Mouse (Mus musculus) c-Kit-positive CD71-positive TER-119-positive erythroid progenitor cells, embryonic 14.5 days (primary cell): Measurements from ENCODE around the gene Gm20661.

Experiments
- DNase-seq: peaks from one replicate; pipeline ENCODE4 v3.0.0-alpha.2; 2013; ENCODE audit warnings: low spot score

The Gm20661 gene

DNA sequence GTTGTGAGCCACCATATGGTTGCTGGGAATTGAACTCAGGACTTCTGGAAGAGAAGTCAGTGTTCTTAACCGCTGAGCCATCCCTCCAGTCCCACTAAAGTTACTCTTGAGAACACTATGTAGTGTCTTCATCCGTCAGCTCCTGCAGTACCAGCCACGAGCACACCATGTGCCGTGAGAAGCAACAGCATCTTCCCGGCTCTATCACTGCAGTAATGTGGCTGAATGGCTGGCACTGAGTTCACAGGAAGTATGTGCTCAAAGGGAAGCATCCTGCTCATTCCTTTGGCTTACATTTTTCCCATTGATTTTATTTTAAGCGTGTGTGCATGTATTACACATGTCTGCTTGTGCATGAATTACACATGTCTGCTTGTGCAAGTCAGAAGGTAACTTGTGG, 15.4 kb upstream of the Gm20661 start:
- DNase-seq: no peak

DNA sequence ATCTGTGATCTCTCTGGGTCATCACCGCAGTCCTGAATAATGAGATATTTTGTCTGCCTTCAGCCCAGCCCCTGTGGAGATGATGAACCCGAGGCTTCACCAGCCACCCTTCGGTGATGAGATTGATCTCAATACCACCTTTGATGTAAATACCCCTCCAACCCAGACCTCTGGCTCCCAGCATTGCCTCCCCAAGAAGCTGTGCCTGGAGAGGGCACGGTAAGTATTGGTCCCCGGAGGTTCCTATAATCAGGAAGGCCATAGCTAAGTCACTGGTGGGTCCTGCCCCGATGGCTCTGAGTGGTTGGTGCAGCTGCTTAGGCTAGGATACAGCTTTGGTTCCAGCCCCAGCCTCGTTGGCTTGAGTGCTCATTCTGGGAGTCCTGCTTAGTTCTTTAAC, 14.3 kb upstream of the Gm20661 start:
- no peak for DNase-seq

DNA sequence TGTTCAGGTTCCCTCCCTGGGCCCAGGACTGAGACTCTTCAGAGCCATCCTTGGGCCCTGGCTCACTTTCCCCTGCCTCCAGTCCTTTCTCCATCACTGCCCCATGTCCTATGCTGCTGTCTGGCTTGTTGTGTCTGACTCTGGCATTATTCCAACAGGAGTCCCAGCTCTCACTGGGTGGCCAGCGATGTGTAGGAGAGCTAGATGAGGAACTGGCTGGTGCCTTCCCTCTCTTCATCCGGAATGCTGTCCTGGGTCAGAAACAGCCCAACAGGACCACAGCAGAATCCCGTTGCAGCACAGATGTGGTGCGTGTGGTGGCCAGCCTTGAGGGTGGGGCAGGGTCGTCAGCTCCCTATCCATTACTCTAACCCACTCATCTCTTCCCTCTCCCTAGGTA, 12.5 kb upstream of the Gm20661 start:
- no peak for DNase-seq

DNA sequence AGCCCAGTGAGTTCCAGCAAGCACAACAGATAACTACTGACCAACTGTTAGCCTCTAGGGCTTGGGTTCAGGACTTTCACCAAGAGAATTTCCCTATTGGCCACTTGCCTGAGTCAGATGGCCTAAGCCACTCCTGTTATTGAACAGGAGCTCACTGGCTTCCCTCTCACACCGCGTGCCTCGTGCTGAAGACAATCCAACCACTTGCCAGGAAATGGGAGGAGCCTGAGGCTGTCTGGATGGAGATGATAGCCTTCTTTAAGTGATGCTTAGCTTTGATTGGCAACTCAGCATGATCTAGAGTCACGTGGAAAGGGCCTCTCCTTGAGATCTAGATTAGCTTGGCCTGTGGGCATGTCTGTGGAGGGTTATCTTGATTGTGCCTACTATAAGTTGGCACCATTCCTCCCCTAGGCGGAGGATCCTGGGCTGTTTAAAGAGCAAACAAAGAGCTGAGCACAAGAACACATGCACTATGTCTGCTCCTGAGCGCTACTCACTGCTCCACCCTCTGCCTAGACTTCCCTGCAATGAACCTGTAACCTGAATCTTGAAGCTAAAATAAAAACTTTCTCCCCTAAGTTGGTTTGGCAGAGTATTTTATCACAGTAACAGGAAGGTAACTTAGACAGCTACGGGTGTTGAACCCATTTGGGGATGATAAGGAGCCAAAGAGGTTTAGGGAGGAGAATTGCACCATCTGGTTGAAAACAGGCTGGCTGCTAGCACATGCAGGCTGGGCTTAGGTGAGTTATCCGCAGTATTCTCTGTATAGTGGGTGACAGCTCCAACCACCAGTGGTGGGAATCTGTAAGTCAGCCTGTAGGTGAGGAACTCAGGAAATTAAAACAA, 10.9 kb upstream of the Gm20661 start:
- peak; percentile 93 for DNase-seq

DNA sequence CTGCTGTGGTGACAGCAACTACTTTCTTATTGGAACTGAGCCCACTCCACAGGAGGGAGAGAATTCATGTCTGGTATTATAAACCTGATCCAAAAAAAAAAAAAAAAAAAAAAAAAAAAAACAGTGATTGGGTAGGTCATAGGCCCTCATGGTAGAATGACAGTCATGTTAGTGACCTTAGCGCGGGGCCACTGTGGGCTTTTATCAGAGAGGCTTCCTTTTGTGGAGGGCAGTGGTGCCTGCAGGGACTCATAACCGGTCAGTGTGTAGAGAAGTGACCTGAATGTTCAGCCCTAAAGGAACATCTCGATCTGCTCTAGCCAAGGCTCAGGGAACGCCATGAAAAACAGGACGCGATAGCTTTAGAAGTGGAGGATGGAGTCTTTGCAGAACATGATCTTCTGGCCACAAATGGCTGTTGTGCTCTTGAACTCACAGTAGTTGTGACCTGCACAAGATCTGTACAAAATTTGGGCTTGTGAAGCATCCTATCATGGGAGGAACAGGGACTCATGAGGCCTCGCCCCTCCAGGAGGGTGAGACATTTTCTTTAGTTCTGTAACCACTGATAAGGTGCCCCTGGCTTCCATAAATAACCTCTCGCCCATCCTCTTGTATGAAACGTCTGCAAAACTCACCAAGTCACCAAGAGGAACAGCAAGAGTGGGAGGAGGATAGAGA, 8.2 kb upstream of the Gm20661 start:
- DNase-seq: peak; percentile 87

DNA sequence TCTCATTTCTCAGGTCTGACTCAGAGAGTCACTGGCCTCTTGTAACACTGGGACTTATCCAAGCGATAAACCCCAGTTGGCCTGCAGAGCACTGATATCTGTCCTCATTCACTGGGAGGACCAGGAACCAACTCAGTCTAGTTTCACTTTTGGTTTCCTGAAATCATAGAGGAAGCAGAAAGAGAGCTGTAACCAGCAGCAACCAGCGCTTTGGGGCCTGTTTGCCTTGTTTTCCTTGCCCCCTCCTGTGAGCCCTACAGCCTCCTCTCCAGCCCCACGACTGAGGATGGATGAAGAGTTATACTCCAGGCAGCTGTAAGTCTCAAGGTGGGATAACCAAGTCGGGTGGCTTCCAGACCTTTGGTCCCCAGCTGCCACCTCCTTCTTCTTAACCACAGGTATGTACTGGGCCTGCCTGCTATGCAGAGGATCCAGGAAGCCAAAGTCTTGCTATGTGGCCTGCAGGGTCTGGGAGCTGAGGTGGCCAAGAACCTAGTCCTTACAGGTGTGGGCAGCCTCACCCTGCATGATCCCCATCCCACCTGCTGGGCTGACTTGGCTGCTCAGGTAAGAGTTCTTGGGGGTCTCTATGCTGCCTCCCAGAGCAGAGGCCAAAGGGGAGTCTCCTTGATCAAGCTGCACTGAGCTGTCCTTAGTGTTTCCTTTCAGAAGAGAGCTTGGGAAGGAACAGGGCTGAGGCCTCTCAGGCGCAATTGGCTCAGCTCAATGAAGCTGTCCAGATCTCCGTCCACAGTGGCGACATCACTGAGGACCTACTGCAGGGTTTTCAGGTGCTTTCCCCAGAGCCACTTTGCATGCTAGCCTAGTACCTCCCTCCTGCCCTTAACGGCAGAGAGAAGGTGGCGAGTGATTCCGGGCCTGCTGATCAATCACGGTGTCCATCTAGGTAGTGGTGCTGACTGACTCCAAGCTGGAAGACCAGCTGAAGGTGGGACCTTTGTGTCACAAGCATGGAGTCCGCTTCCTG, 7.2 kb upstream of the Gm20661 start, which contains the start of gene Uba7:
Gene Uba7, plus strand, starts transcription at position 107 of the 988 bp plus-strand sequence.
- DNase-seq: peak; percentile 91

DNA sequence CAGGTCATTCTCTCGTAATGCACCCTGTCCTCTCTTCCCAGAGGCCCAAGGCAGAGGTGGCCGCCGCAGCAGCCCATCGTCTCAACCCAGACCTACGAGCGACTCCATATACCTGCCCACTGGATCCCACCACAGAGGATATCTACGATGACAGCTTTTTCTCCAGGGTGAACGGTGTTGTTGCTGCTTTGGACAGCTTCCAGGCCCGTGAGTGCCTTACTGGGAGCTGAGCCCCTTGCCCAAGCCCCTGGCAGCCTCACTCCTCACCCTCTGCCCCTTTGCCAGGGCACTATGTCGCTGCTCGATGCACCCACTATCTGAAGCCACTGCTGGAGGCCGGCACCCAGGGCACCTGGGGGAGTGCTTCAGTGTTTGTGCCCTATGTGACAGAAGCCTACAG, 4.0 kb upstream of the Gm20661 start:
- no peak for DNase-seq

DNA sequence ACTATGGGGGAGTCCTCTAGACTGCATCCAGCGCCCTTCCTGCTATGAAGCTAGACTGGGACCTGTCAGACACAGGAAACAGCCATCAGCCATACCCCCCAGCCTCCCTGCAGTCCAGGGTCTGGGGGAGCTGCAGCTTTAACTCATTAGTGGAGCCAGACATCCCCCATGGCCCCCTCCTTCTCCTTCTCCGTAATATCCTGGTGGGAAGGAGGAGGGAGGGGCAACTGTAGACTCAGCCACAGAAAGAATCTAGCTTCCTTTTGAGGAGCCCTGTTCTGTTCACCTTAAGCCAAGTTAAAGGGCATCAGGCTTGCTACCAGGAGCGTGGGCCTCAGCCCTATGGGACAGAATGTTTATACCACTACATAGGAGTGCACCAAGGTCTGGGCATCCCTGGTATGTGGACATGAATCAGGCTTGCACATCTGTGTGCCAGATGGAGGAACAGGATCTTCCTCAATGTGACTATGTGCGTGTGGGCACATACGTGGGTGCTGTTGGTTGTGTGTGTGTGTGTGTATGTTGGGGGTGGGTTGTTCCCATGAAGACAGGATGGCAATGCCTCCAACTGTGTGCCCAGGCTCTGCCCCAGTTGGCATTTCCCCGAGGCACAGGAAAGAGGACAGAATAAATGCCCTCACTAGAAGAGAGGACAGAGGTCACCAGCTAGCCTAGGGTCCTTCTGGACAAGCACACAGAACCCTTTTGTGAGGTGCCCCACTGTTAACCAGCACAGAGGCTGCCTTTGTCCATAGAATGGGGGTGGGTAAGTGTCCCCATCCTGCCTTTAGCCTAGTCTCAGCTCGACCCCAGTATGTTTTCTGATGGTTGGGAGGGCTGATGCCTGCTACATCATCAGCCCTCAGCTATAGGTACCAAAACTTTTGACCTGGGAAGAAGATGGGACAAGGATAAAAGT, 913 bp upstream of the Gm20661 start:
- no peak for DNase-seq

DNA sequence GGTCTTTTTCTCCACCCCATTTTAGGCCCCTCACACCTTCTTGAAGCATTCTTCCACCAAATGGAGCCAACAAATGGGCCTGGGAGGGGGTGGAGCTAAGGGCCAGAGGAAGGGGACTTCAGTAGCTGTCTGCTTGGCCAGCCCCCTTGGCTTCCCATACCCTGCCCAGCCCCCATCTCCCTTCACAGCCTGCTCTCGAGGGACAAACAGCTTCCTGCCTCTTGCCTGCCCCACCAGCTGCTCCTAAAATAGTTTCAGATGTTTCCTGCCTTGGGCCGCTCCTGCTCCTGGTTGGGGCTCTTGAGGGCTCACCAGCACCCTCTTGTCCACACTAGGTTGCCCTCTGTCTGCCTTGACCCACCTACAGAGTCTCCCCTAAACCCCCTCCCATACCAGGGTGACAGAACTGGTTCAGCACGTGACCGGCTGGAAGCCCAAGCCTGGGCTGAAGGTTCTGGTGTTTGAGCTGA, 598 bp downstream of the Gm20661 start:
- DNase-seq: no peak

DNA sequence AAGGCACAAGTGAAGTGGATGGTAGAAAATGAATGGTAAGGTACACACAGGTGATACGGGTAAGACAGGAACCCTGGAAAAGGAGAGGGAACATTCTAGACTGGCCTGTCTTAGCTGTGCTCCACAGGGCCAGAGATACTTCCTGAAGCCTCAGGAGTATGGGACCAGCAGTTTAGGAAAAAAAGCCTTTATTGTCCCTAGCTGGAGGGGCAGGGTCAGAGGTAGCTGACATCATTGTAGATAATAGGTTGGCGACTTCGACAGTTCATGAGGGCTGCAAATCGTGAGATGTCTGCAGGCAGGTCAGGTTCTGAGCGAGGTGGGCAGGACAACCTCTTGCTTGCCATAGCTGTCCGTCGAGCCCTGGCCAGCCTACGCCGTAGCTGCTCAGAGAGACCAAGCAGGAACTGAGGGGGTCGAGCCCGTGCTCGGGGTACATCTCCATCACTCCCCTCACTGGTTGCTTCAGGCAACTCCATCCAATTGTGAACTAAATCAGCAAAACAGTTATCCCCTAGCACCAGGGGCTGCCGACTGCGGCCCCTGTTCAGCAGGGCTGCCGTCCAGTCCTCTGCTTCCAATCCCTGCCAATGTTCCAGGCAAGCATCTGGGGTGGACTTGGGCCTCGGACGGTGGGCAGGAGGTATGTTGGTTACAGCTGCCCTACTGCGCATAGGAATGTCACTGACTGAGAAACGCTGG, 1.3 kb downstream of the Gm20661 start:
- no peak for DNase-seq

DNA sequence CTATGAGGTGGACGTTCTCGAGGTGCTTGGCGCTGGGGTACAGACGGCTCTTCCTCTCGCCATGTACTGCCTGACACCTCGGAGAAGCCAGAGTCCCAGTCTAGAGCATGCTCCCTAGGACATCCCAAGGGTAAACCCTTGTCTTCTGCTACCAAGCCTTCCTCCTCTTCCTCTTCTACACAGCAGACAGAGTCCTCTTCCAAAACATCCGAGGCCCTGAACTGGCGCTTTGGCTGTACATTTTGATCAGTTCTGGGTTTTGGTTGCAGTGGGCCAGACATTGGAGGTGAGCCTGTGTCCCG, 1.8 kb downstream of the Gm20661 start:
- no peak for DNase-seq

DNA sequence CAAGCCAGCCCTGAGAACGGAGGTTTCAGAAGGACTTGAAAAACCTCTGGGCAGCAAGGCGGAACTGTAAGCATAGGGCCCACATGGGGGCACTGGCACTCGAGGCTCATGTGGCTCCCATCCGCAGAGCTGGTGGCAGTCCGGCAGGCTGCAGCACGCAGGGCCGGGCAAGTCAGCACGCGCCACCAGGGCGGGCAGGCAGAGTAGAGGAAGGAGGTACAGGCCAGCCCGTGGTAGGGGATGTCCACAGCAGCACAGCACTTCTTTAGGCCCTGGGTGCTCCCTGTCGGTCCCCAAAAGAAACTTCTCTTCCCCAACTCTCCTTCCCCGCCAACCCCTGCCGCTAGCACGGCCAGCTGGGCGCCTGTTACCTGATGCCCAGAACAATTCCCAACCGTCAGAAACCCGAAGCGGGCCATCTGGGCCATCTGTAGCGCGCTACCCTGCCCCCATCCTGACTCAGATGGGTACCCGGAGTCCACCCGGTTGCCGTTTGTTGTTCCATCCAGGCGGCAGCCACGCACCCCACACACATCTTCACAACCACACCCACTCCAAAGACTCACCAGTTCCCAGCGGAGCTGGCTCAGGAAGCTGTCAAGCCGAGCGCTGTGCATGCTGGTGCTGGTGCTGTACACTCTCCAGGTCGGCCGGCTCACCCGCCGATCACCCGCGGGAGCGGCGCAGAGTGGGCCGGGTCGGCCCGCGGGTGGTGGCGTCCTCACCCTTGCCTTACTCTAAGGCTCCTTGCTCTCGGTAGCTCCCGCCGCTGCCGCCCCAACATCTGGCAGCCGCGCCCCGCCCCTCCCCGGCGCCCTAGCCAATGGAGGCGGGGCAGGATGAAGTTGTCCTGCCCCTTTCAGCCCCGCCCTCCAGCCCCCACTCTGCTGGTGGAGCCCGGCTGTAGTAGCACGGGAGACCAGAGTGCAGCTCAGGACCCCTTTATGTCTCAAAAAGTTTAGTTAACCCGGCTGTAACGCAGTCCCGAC, 2.6 kb downstream of the Gm20661 start, which contains the start of gene Inka1:
Gene Inka1, minus strand, starts transcription at position 749 of the 989 bp plus-strand sequence.
- DNase-seq: peak; percentile 93

DNA sequence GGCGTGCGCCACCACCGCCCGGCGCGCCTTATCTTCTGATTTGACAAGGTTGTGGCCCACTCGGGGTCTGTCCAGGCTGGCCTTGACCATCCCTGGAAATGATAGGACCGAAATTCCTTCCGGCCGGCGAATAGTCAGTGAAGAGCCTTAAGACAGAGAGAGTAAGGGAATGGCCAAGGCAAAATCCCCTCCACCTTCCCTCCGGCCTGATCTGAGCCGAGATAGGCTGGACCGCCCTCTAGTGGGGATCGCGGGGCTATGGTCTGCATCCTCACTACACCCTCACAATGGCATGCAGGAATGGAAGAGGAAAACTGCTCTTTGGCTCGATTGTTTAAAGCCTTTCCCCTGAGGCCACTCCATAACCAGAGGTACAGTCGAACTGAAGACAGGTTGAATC, 3.5 kb downstream of the Gm20661 start:
- no peak for DNase-seq

DNA sequence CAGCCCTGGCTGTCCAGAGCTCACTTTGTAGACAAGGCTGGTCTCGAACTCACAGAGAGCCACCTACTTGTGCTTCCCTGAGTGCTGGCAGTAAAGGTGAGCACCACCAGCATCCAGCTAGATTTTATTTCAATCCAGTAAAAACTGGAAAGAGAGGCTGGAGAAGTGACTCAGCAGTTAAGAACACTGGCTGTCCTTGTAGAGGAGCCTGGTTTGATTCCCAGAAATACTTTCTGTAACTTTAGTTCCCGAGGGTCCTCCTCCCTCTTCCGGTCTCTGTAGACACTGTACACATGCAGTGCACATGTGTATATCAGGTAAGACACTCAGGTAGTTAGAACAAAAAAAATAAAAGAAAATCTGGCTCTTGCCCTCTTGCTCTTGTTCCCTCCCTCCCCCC, 5.1 kb downstream of the Gm20661 start:
- DNase-seq: no peak

DNA sequence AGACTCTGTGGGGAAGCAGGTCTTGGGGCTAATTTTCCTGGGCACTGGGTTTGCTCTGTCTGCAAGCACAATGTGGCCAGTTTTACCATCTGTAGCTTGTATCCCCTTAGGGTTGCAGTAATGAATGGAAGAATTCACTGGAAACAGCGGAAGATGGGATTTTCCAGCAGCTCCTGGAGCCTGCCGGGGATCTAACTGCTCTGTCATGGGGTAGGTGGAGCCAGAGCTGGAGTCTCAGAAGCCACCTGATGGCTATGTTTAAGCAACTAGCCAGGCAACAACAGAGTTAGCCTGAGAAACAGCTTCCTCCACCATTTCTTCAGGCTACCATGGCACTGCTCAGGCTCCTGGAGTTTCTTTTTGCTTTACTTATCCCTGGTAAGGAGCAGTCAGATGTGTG, 9.3 kb downstream of the Gm20661 start, which contains the start of gene Cdhr4:
Gene Cdhr4, plus strand, starts transcription at position 301 of the 400 bp plus-strand sequence.
- DNase-seq: no peak

DNA sequence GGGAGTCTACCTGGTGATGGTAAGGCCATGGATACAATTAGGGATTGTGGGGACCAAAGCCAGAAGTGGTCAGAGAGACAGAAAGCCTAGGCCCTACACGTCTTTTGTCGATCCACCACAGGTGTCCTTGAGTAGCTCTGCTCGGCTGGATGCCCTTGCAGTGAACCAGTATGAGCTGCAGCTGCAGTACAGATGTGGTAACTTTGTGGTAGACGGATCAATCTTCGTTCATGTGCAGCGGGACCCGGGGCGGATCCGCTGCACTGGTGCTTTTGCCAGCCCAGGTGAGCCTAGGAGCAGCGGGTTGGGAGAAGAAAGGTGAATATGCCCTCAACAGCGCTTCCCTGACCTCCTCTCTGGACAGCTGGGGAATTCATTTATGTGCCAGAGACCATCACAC, 10.2 kb downstream of the Gm20661 start:
- DNase-seq: no peak

DNA sequence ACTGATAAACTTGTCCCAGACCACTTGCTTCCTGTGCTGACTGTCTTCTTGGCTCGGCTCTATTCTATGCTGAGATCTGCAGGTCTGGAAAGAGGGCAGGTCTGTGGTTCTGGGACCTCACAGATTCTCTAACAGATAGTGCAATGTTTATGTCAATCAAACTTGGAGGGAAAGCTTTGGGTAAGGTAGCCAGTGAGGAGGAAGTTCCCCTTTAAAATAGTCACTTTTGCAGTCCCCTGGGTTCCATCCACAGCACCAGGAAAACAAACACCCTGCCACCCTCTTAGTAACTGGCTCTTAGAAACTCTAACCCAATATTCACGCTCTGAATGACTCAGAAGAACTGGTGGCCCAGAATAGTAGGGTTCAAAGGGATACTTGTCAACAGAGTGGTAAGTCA, 11.6 kb downstream of the Gm20661 start:
- no peak for DNase-seq

DNA sequence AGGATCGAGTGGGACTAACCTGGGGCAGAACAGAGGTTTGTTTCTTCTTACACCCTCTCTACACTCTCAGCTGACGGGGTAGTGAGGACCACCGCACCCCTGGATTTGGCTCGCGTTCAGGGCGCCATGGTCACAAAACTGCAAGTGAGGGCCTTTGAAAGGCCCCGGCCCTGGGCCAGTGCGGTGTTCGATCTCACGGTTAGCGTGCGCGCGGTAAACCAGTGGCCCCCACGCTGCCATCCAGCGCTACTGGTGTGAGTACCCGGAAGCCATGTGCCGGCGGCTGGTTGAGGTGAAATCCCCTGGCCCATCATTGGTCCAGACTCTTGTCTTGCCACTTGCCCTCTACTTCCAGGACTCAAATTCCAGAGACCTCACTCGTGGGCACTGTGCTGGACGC, 12.7 kb downstream of the Gm20661 start:
- DNase-seq: no peak

DNA sequence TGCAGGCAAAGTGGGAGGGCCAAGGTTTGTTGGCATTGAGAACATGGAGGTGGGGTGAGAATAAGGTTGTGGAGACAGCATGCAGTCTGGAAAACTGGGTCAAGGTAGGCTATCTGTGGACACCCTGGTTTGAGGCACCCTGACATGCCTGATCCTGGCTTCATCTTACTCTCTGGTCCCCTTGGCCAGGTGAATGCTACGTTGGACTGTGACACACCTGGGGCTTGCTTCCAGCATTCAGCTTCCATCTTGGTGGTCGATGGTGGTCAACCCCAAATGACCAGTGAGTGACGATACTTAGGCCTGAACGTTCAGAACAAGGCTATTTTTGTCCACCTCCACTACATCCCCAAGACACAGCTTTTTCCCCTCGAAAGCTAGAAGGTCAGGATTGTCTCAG, 13.2 kb downstream of the Gm20661 start, which contains the start of gene Gm20662:
Gene Gm20662, plus strand, starts transcription at position 301 of the 400 bp plus-strand sequence.
- DNase-seq: no peak
